Mouse (Mus musculus) limb, embryonic 14.5 days (tissue): Measurements from ENCODE around the gene Cacng7. TPM values are rescaled to one million over a fixed set of nuclear protein-coding genes. Genes with fewer than 3 reads are reported as not detected.

ENCODE experiments used
- ATAC-seq: fragments of 200-750 bp; cut with Nextera tagmentation; 2 replicates; pipeline ENCODE4 v1.8.0; 2017; ENCODE audit warnings: low read depth, moderate number of reproducible peaks, moderate TSS enrichment; ENCODE audit not compliant: low FRiP score
- DNase-seq: peaks from one replicate; pipeline ENCODE4 v3.0.0-alpha.2; 2015; ENCODE audit warnings: low spot score
- H3K27ac ChIP-seq: fragments of 300-500 bp; sonication (generic); replicated peaks from 2 replicates; pipeline ENCODE4 v1.5.1; 2014; ENCODE audit warnings: low read depth, mild to moderate bottlenecking, low read length, moderate library complexity, mixed read lengths
- H3K27me3 ChIP-seq: fragments of 300-500 bp; sonication (generic); 2 replicates; pipeline ENCODE4 v1.6.1; 2014; ENCODE audit warnings: low read length, mixed read lengths; ENCODE audit not compliant: control insufficient read depth, insufficient read depth
- H3K36me3 ChIP-seq: fragments of 300-500 bp; sonication (generic); 2 replicates; pipeline ENCODE4 v1.6.1; 2014; ENCODE audit warnings: mild to moderate bottlenecking, low read length, moderate library complexity, mixed read lengths; ENCODE audit not compliant: control insufficient read depth, insufficient read depth
- H3K4me1 ChIP-seq: fragments of 300-500 bp; sonication (generic); 2 replicates; pipeline ENCODE4 v1.6.1; 2014; ENCODE audit warnings: antibody characterized with exemption, low read length, mixed read lengths; ENCODE audit not compliant: control insufficient read depth, insufficient read depth
- H3K4me2 ChIP-seq: fragments of 300-500 bp; sonication (generic); replicated peaks from 2 replicates; pipeline ENCODE4 v1.6.1; 2014; ENCODE audit warnings: low read depth, mild to moderate bottlenecking, low read length, moderate library complexity; ENCODE audit not compliant: severe bottlenecking
- H3K4me3 ChIP-seq: fragments of 300-500 bp; sonication (generic); replicated peaks from 2 replicates; pipeline ENCODE4 v1.5.1; 2014; ENCODE audit warnings: low read length
- H3K9ac ChIP-seq: fragments of 300-500 bp; sonication (generic); 2 replicates; pipeline ENCODE4 v1.6.1; 2014; ENCODE audit warnings: mild to moderate bottlenecking, low read depth, low read length, moderate library complexity; ENCODE audit not compliant: severe bottlenecking
- H3K9me3 ChIP-seq: fragments of 300-500 bp; sonication (generic); 2 replicates; pipeline ENCODE4 v1.6.1; 2016; ENCODE audit warnings: low read length; ENCODE audit not compliant: control insufficient read depth
- POLR2A ChIP-seq: fragments of 200-500 bp; IDR thresholded peaks from 2 replicates; pipeline ENCODE4 v1.8.0; 2012; ENCODE audit warnings: inconsistent platforms, mild to moderate bottlenecking, moderate library complexity, borderline replicate concordance; ENCODE audit not compliant: insufficient read depth, insufficient read length; ENCODE audit errors: extremely low read depth
- WGBS: fragments of 180-500 bp; shearing (Covaris S2); extraction: QIAGEN DNeasy Blood & Tissue Kit; methylation state at CpG from one replicate; pipeline ENCODE4 v1.1.7; 2014; 5-methylcytosine and 5-hydroxymethylcytosine counted together
- polyA plus RNA-seq, 2 experiments: library from polyadenylated mRNA; depleted of rRNA in 1 of 2; stranded (reverse) in 1 of 2; unstranded in 1 of 2; fragments of >200 nt; fragmentation: Nextera tagmentation in 1 of 2; extraction: Ambion mirVana in 1 of 2; gene quantifications; 2 replicates each; pipeline versions ENCODE4 v1.2.1 to v1.2.3; 2012 to 2014

Gene Cacng7
- polyA plus RNA-seq, 2 experiments: 3.9 to 129 TPM

DNA sequence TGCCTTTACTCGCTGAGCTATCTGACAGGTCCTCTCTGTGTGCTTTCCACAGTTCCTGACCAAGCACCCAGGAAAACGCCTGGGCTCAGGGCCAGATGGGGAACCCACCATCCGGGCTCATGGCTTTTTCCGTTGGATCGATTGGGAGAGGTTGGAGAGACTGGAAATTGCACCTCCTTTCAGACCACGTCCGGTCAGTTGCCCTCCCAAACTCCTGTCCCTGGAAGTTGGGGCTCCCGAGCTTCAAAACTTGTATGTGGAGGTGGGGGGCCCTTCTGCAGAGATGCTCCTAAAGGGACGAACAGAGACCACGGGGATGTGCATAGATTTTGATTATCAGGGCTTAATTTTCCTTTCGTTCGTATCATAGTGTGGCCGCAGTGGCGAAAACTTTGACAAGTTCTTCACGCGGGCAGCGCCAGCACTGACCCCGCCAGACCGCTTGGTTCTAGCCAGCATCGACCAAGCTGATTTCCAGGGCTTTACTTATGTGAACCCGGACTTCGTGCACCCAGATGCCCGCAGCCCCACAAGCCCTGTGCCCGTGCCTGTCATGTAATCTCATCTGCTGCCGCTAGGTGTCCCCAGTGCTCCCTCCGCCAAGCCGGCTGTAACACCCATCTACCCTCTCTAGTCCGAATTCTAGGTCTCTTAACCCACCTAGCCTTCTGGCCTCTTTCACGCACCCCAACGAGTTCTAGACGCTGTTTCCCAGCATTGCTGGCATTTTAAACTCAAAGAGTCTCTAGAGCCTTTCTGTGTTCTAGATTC lies 2.8 kb upstream of the Cacng7 start:
- Histone ChIP-seq H3K4me2 (peak overlapping the region; percentile 16; the same call in 1 of the 2 replicates), H3K27me3 (no peaks in the 10 kb centered on the region), H3K9ac (0 out of 2 replicates have a peak overlapping the region, but pooled peaks have one; percentile 16), H3K4me3 (0 out of 2 replicates have a peak overlapping the region, but pooled peaks have one; percentile 4), H3K27ac (no peak overlapping the region), H3K36me3 (no peaks in the 10 kb centered on the region), H3K9me3 (no peaks in the 10 kb centered on the region), H3K4me1 (peaks cover 13% of the 10 kb centered on the region; the same call in 1 of the 2 replicates)
- DNase-seq (peak; percentile 52), ATAC-seq (no peak)
- WGBS: 19% methylated on average over 31 of the region's 31 CpGs
- TF ChIP-seq POLR2A: no peak

DNA sequence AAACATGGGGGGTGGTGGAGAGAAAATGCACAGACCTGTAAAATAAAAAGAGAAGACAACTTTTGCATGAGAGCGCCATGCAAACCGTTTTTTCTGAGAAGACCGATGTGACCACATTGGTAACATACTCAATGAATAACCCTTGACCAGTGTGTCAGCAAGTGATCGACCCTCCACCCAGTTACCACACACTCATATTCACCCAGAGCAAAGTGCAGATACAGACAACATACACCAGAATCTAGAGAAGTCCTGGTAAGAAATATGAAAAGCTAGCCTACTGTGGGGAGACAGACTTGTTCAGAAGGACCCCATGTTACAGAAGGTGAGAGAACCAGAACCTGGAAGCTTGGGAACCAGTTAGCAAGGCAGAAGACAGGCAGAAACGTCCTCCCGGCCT lies 1.6 kb upstream of the Cacng7 start:
- Histone ChIP-seq H3K4me1 (peaks cover 13% of the 10 kb centered on the region; the same call in 1 of the 2 replicates), H3K27ac (no peak overlapping the region), H3K4me2 (peak overlapping the region; percentile 47), H3K27me3 (no peaks in the 10 kb centered on the region), H3K4me3 (peak overlapping the region; percentile 65), H3K36me3 (no peaks in the 10 kb centered on the region), H3K9me3 (no peaks in the 10 kb centered on the region), H3K9ac (no peak overlapping the region)
- DNase-seq (no peak), ATAC-seq (no peak)
- no peak for TF ChIP-seq POLR2A
- WGBS: 51% methylated on average over 6 of the region's 6 CpGs

DNA sequence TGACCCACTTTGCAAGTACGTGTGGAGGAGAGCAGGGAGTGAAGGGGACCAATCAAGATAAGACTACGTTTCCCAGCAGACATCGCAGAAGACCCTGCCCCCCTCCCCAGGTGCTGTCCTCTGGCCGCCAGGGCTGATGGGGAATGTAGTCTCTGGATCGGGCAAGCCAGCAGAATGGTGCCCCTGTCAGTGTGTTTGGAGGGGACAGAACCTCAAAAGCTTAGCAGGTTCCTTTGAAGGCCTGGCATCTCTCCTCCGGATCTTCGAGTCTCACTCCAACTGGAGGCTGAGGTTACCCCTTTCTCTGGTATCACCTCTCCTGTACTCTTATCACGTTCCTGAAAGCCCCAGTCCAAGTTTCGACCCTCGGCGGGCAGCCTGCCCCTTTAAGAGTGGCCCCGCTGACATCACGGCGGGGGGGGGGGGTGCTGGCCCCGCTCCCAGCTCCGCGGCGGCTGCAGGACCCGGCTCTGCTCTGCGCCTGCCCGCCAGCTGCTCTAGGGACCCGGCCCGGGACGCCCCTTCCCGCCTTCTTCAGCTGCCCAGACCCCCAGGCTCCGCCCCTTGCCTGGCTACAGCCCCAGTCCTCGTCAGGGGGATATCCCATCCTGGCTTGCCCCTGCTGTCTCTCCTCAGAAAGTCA lies 1.1 kb upstream of the Cacng7 start:
- Histone ChIP-seq H3K27me3 (no peaks in the 10 kb centered on the region), H3K9ac (peak overlapping the region; percentile 49), H3K36me3 (no peaks in the 10 kb centered on the region; the same call in 1 of the 2 replicates), H3K27ac (peak overlapping the region; percentile 86), H3K4me2 (peak overlapping the region; percentile 47), H3K4me1 (peaks cover 13% of the 10 kb centered on the region; the same call in 1 of the 2 replicates), H3K9me3 (no peaks in the 10 kb centered on the region), H3K4me3 (peak overlapping the region; percentile 65)
- DNase-seq: peak; percentile 90
- no peak for TF ChIP-seq POLR2A
- ATAC-seq: peak; percentile 92
- under 1% methylated on average over 26 of the region's 27 CpGs for WGBS

DNA sequence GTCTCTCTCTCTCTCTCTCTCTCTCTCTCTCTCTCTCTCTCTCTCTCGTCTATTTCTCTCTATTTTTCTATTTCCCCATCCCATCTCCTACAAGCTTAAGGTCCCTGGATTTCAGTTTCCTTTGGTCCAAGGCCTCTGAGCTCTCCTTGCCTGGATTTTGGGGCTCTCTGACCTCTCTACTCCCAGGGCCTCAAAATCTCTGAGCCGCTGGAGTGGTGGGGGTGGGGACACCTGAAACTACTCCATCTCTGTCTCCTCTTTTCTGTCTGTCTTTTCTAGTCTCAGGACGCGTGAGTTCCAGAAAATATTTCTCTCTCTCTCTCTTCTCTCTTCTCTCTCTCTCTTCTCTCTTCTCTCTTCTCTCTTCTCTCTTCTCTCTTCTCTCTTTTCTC lies 535 bp upstream of the Cacng7 start:
- Histone ChIP-seq H3K27ac (peak overlapping the region; percentile 86), H3K4me3 (peak overlapping the region; percentile 65), H3K9me3 (no peaks in the 10 kb centered on the region), H3K4me1 (peaks cover 13% of the 10 kb centered on the region; the same call in 1 of the 2 replicates), H3K4me2 (peak overlapping the region; percentile 47), H3K36me3 (no peaks in the 10 kb centered on the region; the same call in 1 of the 2 replicates), H3K27me3 (no peaks in the 10 kb centered on the region), H3K9ac (peak overlapping the region; percentile 49)
- WGBS: 0% methylated on average over 4 of the region's 4 CpGs
- ATAC-seq (no peak), DNase-seq (no peak)
- TF ChIP-seq POLR2A: no peak

DNA sequence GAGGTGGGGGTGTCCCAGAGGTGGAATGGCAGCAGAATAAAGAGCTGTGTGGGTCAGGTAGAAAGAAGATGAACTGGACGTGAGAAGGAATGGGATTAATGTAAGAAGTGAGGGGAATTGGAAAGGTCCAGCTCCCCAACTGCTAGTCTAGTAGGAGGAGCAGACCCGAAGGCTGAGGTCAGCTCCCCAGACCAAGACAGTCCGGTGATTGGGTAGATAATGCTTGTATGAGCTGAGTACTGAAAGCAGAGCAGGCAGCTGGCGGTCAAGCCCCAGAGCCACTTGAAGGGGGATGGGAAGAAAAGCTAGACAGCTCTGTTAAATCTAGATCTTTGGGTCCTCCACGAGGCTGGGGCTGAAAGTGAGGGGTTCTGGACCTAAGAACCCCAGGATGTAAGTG lies 787 bp downstream of the Cacng7 start:
- Histone ChIP-seq H3K4me1 (peaks cover 13% of the 10 kb centered on the region; the same call in 1 of the 2 replicates), H3K36me3 (peaks cover 6% of the 10 kb centered on the region; the same call in 1 of the 2 replicates), H3K9ac (peak overlapping the region; percentile 87), H3K4me3 (peak overlapping the region; percentile 65), H3K9me3 (no peaks in the 10 kb centered on the region), H3K27me3 (no peaks in the 10 kb centered on the region), H3K4me2 (peak overlapping the region; percentile 47), H3K27ac (no peak overlapping the region)
- WGBS: 12% methylated on average over 5 of the region's 5 CpGs
- ATAC-seq: no peak
- DNase-seq: no peak
- no peak for TF ChIP-seq POLR2A
